Mouse (Mus musculus) Patski (cell line): ENCODE measurements at regions not wholly inside any gene's neighbourhood (a gene's known extent, or its start where the extent isn't known, plus 50 kb on each side); places are given as distances from the start of the nearest gene placed in this dataset.

ENCODE experiments used
- ATAC-seq: fragments of 100-300 bp; one replicate; pipeline ENCODE4 v1.8.0; 2021
- CTCF ChIA-PET: fragments of 350-600 bp; sonication (Branson Sonifier 250); formaldehyde crosslinking; loops from one replicate; lab custom pipeline; 2022; ENCODE audit warnings: inconsistent platforms; lab: Charles Lee
- POLR2A ChIA-PET: fragments of 350-600 bp; sonication (Branson Sonifier 250); formaldehyde crosslinking; loops from one replicate; lab custom pipeline; 2022; ENCODE audit warnings: antibody characterized with exemption, inconsistent platforms; lab: Charles Lee
- DNase-seq: peaks from one replicate; pipeline ENCODE4 v3.0.0-alpha.2; 2011; ENCODE audit warnings: low read depth, low spot score
- H3K27me3 ChIP-seq: fragments of 371-371 bp; one replicate; pipeline ENCODE4 v1.5.1; 2021
- CTCF ChIP-seq: fragments of 100-300 bp; IDR thresholded peaks from one replicate; pipeline ENCODE4 v1.5.1; 2021
- in situ Hi-C: fragments of 300-500 bp; cut with MboI; formaldehyde crosslinking; loops from 3 replicates; pipeline ENCODE4 v1.11.1; 2018; ENCODE audit warnings: low pct_unique_long_range_greater_than_20kb, mixed read lengths

GRCm38 (mm10) chr12:17601245-17602023, 56.8 kb downstream of the Odc1 start:
- CTCF ChIA-PET = no interaction called here
- DNase-seq (no peak), ATAC-seq (no peak)
- no peaks in the 10 kb centered on the region for H3K27me3 ChIP-seq
- POLR2A ChIA-PET = no interaction called here
- in situ Hi-C loops = no loop called here
- TF ChIP-seq CTCF = no peak

GRCm38 (mm10) chr12:17603576-17603975, 59.0 kb downstream of the Odc1 start:
- H3K27me3 ChIP-seq = no peaks in the 10 kb centered on the region
- ATAC-seq = no peak
- no peak for DNase-seq
- TF ChIP-seq CTCF = no peak
- CTCF ChIA-PET = no interaction called here
- in situ Hi-C loops = no loop called here
- POLR2A ChIA-PET = no interaction called here

GRCm38 (mm10) chr12:17610384-17610783, 65.8 kb downstream of the Odc1 start:
- no peaks in the 10 kb centered on the region for H3K27me3 ChIP-seq
- CTCF ChIA-PET = no interaction called here
- POLR2A ChIA-PET = no interaction called here
- TF ChIP-seq CTCF = no peak
- DNase-seq (no peak), ATAC-seq (no peak)
- in situ Hi-C loops = no loop called here

- no peaks in the 10 kb centered on the region for H3K27me3 ChIP-seq
- ATAC-seq (no peak), DNase-seq (no peak)
- ChIA-PET POLR2A (interaction anchor here (1.1 kb wide), 1 partner anchor 10 kb away, joined by 3 read pairs; no protein-coding TSS in a partner anchor), CTCF (no interaction called here)
- in situ Hi-C loops = no loop called here
- no peak for TF ChIP-seq CTCF
Observed at GRCm38 (mm10) chr12:17611988-17612387, 67.4 kb downstream of the Odc1 start.

- POLR2A ChIA-PET = no interaction called here
- TF ChIP-seq CTCF = no peak
- ATAC-seq (no peak), DNase-seq (no peak)
- CTCF ChIA-PET = no interaction called here
- in situ Hi-C loops = no loop called here
- H3K27me3 ChIP-seq = no peaks in the 10 kb centered on the region
Observed at GRCm38 (mm10) chr12:17618300-17618699, 72.4 kb upstream of the Hpcal1 start.

GRCm38 (mm10) chr12:17620226-17620625, 70.4 kb upstream of the Hpcal1 start:
- no peak for TF ChIP-seq CTCF

GRCm38 (mm10) chr12:17621487-17621888, 69.2 kb upstream of the Hpcal1 start:
- no peak for TF ChIP-seq CTCF
- CTCF ChIA-PET = interaction anchor here (1.5 kb wide), 1 partner anchor 19 kb away, joined by 4 read pairs; no protein-coding TSS in a partner anchor
- in situ Hi-C loops = no loop called here
- ATAC-seq = peak; percentile 82
- POLR2A ChIA-PET = interaction anchor here (0.6 to 1.0 kb wide), 2 partner anchors 9 to 58 kb away, joined by 3 to 4 read pairs; no protein-coding TSS in a partner anchor
- peak; percentile 90 for DNase-seq
- no peaks in the 10 kb centered on the region for H3K27me3 ChIP-seq

More at GRCm38 (mm10) chr12:17620226-17620625, 70.4 kb upstream of the Hpcal1 start:
- ChIA-PET CTCF (no interaction called here), POLR2A (interaction anchor here (1.2 kb wide), 1 partner anchor 20 kb away, joined by 3 read pairs; no protein-coding TSS in a partner anchor)
- DNase-seq (no peak), ATAC-seq (no peak)
- H3K27me3 ChIP-seq = no peaks in the 10 kb centered on the region
- in situ Hi-C loops = no loop called here

- CTCF ChIA-PET = interaction anchor here (1.4 to 1.5 kb wide), 2 partner anchors 18 to 92 kb away, joined by 3 to 4 read pairs; no protein-coding TSS in a partner anchor
- POLR2A ChIA-PET = no interaction called here
- no peak for TF ChIP-seq CTCF
Observed at GRCm38 (mm10) chr12:17622509-17623005, 68.1 kb upstream of the Hpcal1 start.

GRCm38 (mm10) chr12:17626043-17626442, 64.6 kb upstream of the Hpcal1 start:
- H3K27me3 ChIP-seq = no peaks in the 10 kb centered on the region
- ATAC-seq (no peak), DNase-seq (no peak)
- in situ Hi-C loops = no loop called here
- ChIA-PET CTCF (no interaction called here), POLR2A (interaction anchor here (0.6 kb wide), 1 partner anchor 21 kb away, joined by 3 read pairs; no protein-coding TSS in a partner anchor)
- no peak for TF ChIP-seq CTCF

More at GRCm38 (mm10) chr12:17622509-17623005, 68.1 kb upstream of the Hpcal1 start:
- DNase-seq (no peak), ATAC-seq (no peak)
- H3K27me3 ChIP-seq = no peaks in the 10 kb centered on the region
- in situ Hi-C loops = no loop called here

- CTCF ChIA-PET = no interaction called here
- POLR2A ChIA-PET = no interaction called here
Observed at GRCm38 (mm10) chr12:17631161-17631560, 59.5 kb upstream of the Hpcal1 start.

GRCm38 (mm10) chr12:17636146-17636545, 54.5 kb upstream of the Hpcal1 start:
- DNase-seq (no peak), ATAC-seq (no peak)
- no peaks in the 10 kb centered on the region for H3K27me3 ChIP-seq
- no peak for TF ChIP-seq CTCF
- in situ Hi-C loops = no loop called here
- CTCF ChIA-PET = no interaction called here
- POLR2A ChIA-PET = no interaction called here

More at GRCm38 (mm10) chr12:17631161-17631560, 59.5 kb upstream of the Hpcal1 start:
- H3K27me3 ChIP-seq = no peaks in the 10 kb centered on the region
- no peak for ATAC-seq
- DNase-seq = no peak
- no peak for TF ChIP-seq CTCF
- in situ Hi-C loops = no loop called here
